Mouse (Mus musculus) neural tube, embryonic 11.5 days (tissue): ENCODE measurements at regions not wholly inside any gene's neighbourhood (a gene's known extent, or its start where the extent isn't known, plus 50 kb on each side); places are given as distances from the start of the nearest gene placed in this dataset.

ENCODE experiments used
- ATAC-seq: fragments of 200-750 bp; cut with Nextera tagmentation; 2 replicates; pipeline ENCODE4 v1.8.0; 2017; ENCODE audit warnings: moderate number of reproducible peaks, mild to moderate bottlenecking, moderate TSS enrichment, moderate library complexity; ENCODE audit not compliant: insufficient read depth, low FRiP score, low TSS enrichment
- DNase-seq: peaks from one replicate; pipeline ENCODE4 v3.0.0-alpha.2; 2015; ENCODE audit warnings: low spot score
- H3K27ac ChIP-seq: fragments of 300-500 bp; sonication (generic); 2 replicates; pipeline ENCODE4 v1.5.1; 2014; ENCODE audit warnings: low read depth, mild to moderate bottlenecking, low read length
- H3K27me3 ChIP-seq: fragments of 300-500 bp; sonication (generic); 2 replicates; pipeline ENCODE4 v1.6.1; 2014; ENCODE audit warnings: mild to moderate bottlenecking, low read length, mixed read lengths; ENCODE audit not compliant: control insufficient read depth, insufficient read depth
- H3K36me3 ChIP-seq: fragments of 300-500 bp; sonication (generic); 2 replicates; pipeline ENCODE4 v1.6.1; 2014; ENCODE audit warnings: mild to moderate bottlenecking, low read length, moderate library complexity, mixed read lengths; ENCODE audit not compliant: control insufficient read depth, insufficient read depth
- H3K4me1 ChIP-seq: fragments of 300-500 bp; sonication (generic); 2 replicates; pipeline ENCODE4 v1.6.1; 2014; ENCODE audit warnings: low read length, mixed read lengths; ENCODE audit not compliant: control insufficient read depth, insufficient read depth
- H3K4me2 ChIP-seq: fragments of 300-500 bp; sonication (generic); 2 replicates; pipeline ENCODE4 v1.6.1; 2014; ENCODE audit warnings: low read depth, mild to moderate bottlenecking, moderate library complexity
- H3K4me3 ChIP-seq: fragments of 300-500 bp; sonication (generic); 2 replicates; pipeline ENCODE4 v1.5.1; 2014; ENCODE audit warnings: low read depth, low read length
- H3K9ac ChIP-seq: fragments of 300-500 bp; sonication (generic); 2 replicates; pipeline ENCODE4 v1.6.1; 2014; ENCODE audit warnings: mild to moderate bottlenecking, low read length
- H3K9me3 ChIP-seq: fragments of 300-500 bp; sonication (generic); 2 replicates; pipeline ENCODE4 v1.6.1; 2016; ENCODE audit warnings: low read length; ENCODE audit not compliant: control insufficient read depth
- WGBS: fragments of 180-500 bp; shearing (Covaris S2); extraction: QIAGEN DNeasy Blood & Tissue Kit; methylation state at CpG from one replicate; pipeline ENCODE4 v1.1.7; 2014; 5-methylcytosine and 5-hydroxymethylcytosine counted together

GRCm38 (mm10) chr5:132649771-132650170 is 106.6 kb upstream of the Auts2 start:
- ATAC-seq (no peak), DNase-seq (no peak)
- 68% methylated on average over 7 of the region's 7 CpGs for WGBS
- H3K36me3 ChIP-seq, result no peaks in the 10 kb centered on the region
- no peak overlapping the region for H3K27ac ChIP-seq
- H3K9me3 ChIP-seq, result no peaks in the 10 kb centered on the region
- no peaks in the 10 kb centered on the region for H3K27me3 ChIP-seq
- H3K9ac ChIP-seq, result no peak overlapping the region
- H3K4me1 ChIP-seq, result no peaks in the 10 kb centered on the region
- no peak overlapping the region for H3K4me2 ChIP-seq
- no peak overlapping the region for H3K4me3 ChIP-seq

DNA sequence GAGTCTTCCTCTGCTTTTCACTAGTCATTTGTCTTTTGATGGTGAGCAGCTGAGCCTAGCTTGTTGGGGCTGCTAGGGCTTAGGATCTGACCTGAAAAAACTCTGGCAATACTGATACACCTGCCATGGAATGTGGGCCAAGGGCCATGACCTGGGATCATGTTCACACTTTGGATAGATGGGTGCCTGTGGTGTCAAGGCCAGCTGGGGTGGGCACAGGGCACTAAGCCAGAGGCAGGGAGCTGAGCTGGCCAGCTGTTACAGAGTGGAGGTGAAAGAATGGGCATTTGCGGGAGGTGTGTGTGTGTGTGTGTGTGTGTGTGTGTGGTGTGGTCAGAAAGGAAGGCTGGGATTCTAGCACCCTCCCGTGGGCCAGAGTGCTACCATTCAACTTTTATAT is 105.6 kb upstream of the Auts2 start:
- Histone ChIP-seq H3K4me3 (no peak overlapping the region), H3K9ac (no peak overlapping the region), H3K4me2 (no peak overlapping the region), H3K27ac (no peak overlapping the region), H3K4me1 (no peaks in the 10 kb centered on the region), H3K9me3 (no peaks in the 10 kb centered on the region), H3K36me3 (no peaks in the 10 kb centered on the region), H3K27me3 (no peaks in the 10 kb centered on the region)
- WGBS, result 51% methylated on average over 2 of the region's 2 CpGs
- DNase-seq (no peak), ATAC-seq (no peak)

DNA sequence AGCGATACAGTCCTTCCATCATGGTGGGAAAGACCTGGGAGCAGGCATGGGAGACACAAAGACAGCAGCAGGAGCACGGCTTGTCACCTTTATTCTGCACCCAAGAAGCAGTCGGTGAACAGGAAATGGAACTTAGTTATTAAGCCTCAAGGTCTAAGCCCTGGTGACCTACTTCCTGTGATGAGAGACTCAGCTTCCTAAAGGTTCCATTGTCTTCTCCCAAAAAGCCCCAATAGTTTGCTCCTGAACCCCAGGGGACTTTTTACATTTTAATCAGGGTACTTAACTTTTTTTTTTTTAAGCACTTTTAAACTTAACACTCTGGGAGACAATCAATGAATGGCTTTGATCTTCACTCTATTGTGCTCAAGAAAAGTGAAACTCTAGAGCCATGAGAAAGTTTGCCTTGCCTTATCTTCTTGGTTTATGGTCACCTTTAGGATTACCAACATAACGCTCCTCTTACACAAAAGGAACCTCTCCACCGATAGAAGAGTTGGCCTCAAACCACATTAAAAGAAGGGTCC is 101.6 kb upstream of the Auts2 start:
- DNase-seq (no peak), ATAC-seq (no peak)
- no peak overlapping the region for H3K27ac ChIP-seq
- H3K4me1 ChIP-seq, result no peaks in the 10 kb centered on the region
- H3K9me3 ChIP-seq, result no peaks in the 10 kb centered on the region
- H3K27me3 ChIP-seq, result no peaks in the 10 kb centered on the region
- no peaks in the 10 kb centered on the region for H3K36me3 ChIP-seq
- 63% methylated on average over 5 of the region's 5 CpGs for WGBS
- H3K4me2 ChIP-seq, result no peak overlapping the region
- H3K9ac ChIP-seq, result no peak overlapping the region
- H3K4me3 ChIP-seq, result no peak overlapping the region

GRCm38 (mm10) chr5:132643270-132643669 is 100.1 kb upstream of the Auts2 start:
- 44% methylated on average over 3 of the region's 3 CpGs for WGBS
- no peaks in the 10 kb centered on the region for H3K4me1 ChIP-seq
- no peak for DNase-seq
- no peak overlapping the region for H3K4me2 ChIP-seq
- no peaks in the 10 kb centered on the region for H3K36me3 ChIP-seq
- ATAC-seq, result no peak
- H3K4me3 ChIP-seq, result no peak overlapping the region
- no peaks in the 10 kb centered on the region for H3K9me3 ChIP-seq
- no peak overlapping the region for H3K9ac ChIP-seq
- H3K27me3 ChIP-seq, result no peaks in the 10 kb centered on the region
- H3K27ac ChIP-seq, result no peak overlapping the region

- H3K36me3 ChIP-seq, result no peaks in the 10 kb centered on the region
- peaks cover 2% of the 10 kb centered on the region; the same call in 1 of the 2 replicates for H3K9me3 ChIP-seq
- no peak overlapping the region for H3K27ac ChIP-seq
- ATAC-seq (no peak), DNase-seq (no peak)
- no peak overlapping the region for H3K9ac ChIP-seq
- H3K4me1 ChIP-seq, result no peaks in the 10 kb centered on the region
- WGBS, result 56% methylated on average over 5 of the region's 5 CpGs
- no peaks in the 10 kb centered on the region for H3K27me3 ChIP-seq
- H3K4me3 ChIP-seq, result no peak overlapping the region
- H3K4me2 ChIP-seq, result no peak overlapping the region
Observed at GRCm38 (mm10) chr5:132633198-132633884, 90.2 kb upstream of the Auts2 start.

DNA sequence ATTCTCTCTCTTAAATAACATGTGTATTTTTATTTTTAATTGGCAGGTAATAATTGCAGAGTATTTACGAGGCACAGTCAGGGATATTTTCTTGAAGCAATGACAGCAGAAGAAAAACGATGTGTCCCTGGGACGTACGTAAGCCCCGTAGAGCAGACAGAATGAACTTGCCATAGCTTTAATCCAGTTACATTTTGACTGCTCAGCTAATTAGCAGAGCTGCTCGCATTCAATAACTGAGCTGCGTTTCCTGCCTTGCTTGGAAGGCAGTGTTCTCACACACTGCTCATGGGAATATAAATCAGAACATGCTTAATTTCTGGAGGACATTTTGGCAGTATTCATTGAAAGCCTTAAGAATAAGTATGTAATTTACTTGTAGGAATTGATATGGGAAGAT is 78.6 kb upstream of the Auts2 start:
- H3K4me2 ChIP-seq, result no peak overlapping the region
- no peaks in the 10 kb centered on the region for H3K9me3 ChIP-seq
- H3K27me3 ChIP-seq, result no peaks in the 10 kb centered on the region
- no peaks in the 10 kb centered on the region for H3K36me3 ChIP-seq
- H3K9ac ChIP-seq, result no peak overlapping the region
- WGBS, result 75% methylated on average over 7 of the region's 7 CpGs
- no peak overlapping the region for H3K4me3 ChIP-seq
- no peak for DNase-seq
- ATAC-seq, result no peak
- no peak overlapping the region for H3K27ac ChIP-seq
- H3K4me1 ChIP-seq, result no peaks in the 10 kb centered on the region

GRCm38 (mm10) chr5:132617241-132617640 is 74.1 kb upstream of the Auts2 start:
- no peak for DNase-seq
- Histone ChIP-seq H3K4me3 (no peak overlapping the region), H3K9me3 (no peaks in the 10 kb centered on the region), H3K36me3 (no peaks in the 10 kb centered on the region), H3K4me2 (no peak overlapping the region), H3K9ac (no peak overlapping the region), H3K27ac (no peak overlapping the region), H3K27me3 (no peaks in the 10 kb centered on the region), H3K4me1 (no peaks in the 10 kb centered on the region)
- no peak for ATAC-seq
- 70% methylated on average over 3 of the region's 3 CpGs for WGBS

GRCm38 (mm10) chr5:132609251-132609650 is 66.1 kb upstream of the Auts2 start:
- Histone ChIP-seq H3K4me2 (no peak overlapping the region), H3K9me3 (no peaks in the 10 kb centered on the region), H3K27me3 (no peaks in the 10 kb centered on the region), H3K9ac (no peak overlapping the region), H3K27ac (no peak overlapping the region), H3K4me3 (no peak overlapping the region), H3K4me1 (no peaks in the 10 kb centered on the region), H3K36me3 (no peaks in the 10 kb centered on the region)
- 79% methylated on average over 4 of the region's 4 CpGs for WGBS
- no peak for ATAC-seq
- no peak for DNase-seq

DNA sequence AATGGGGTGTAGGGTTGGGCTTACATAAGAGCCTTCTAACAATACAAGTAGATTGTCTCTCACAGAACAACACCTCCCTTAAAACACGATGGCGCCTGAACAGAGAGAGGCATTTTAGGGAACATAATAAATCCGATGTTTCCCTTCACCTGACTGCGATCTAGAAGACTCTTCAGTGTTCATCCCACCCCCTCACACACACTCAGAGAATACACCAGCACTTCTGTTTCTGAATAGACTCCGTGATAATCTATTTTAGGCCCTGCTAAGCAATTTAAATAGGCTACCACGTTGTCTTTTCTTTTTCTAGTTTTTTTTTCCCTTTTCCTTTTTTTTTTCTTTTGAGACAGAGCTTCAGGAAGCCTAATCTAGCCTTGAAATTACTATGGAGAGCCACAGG is 63.1 kb upstream of the Auts2 start:
- no peak overlapping the region for H3K27ac ChIP-seq
- no peaks in the 10 kb centered on the region for H3K36me3 ChIP-seq
- 51% methylated on average over 6 of the region's 6 CpGs for WGBS
- H3K4me1 ChIP-seq, result no peaks in the 10 kb centered on the region
- H3K9me3 ChIP-seq, result no peaks in the 10 kb centered on the region
- H3K27me3 ChIP-seq, result no peaks in the 10 kb centered on the region
- no peak overlapping the region for H3K4me2 ChIP-seq
- H3K9ac ChIP-seq, result no peak overlapping the region
- ATAC-seq (no peak), DNase-seq (no peak)
- H3K4me3 ChIP-seq, result no peak overlapping the region
